Mouse (Mus musculus): ENCODE results near the gene Amy2a3. TPM values are rescaled to one million over a fixed set of nuclear protein-coding genes. Genes with fewer than 3 reads are reported as not detected.

Amy2a3 gene
- 0.03 and 0.04 TPM in 2 replicates for polyA plus RNA-seq (2015; fragmentation: Nextera tagmentation; extraction: Ambion mirVana)

GRCm38 (mm10) chr3:113323952-113324351, at the start of gene Amy2a3:
TSS of gene Amy2a3 (minus strand) at chr3:113324052.

GRCm38 (mm10) chr3:113356558-113356957, 32.7 kb upstream of the Amy2a3 start, which contains the start of gene Amy2a2:
TSS of gene Amy2a2 (minus strand) at chr3:113356658.

GRCm38 (mm10) chr3:113291349-113291748, 32.5 kb downstream of the Amy2a3 start, which contains the start of gene Amy2a4:
TSS of gene Amy2a4 (minus strand) at chr3:113291449.

Other genes starting within 250 kb of the Amy2a3 start
- 0.48 and 1.5 TPM in 2 replicates for gene Amy2a5, start 65.2 kb downstream of the Amy2a3 start, polyA plus RNA-seq (2015; fragmentation: Nextera tagmentation; extraction: Ambion mirVana)
- 0.03 and 0.04 TPM in 2 replicates for gene Amy2a4, start 32.6 kb downstream of the Amy2a3 start, polyA plus RNA-seq (2015; fragmentation: Nextera tagmentation; extraction: Ambion mirVana)
- gene Amy2a2, start 32.6 kb upstream of the Amy2a3 start, polyA plus RNA-seq (2015; fragmentation: Nextera tagmentation; extraction: Ambion mirVana): 0.03 and 0.04 TPM in 2 replicates
- 0.19 and 1.3 TPM in 2 replicates for gene Amy2a1, start 208.4 kb upstream of the Amy2a3 start, polyA plus RNA-seq (2015; fragmentation: Nextera tagmentation; extraction: Ambion mirVana)

Data from adrenal gland, postnatal 0 days (tissue).